Mouse (Mus musculus) midbrain, embryonic 15.5 days (tissue): ENCODE measurements around the gene Gm5475. TPM values are rescaled to one million over a fixed set of nuclear protein-coding genes. Genes with fewer than 3 reads are reported as not detected.
A peak's percentile ranks its signal among the peaks of the same experiment; 100 is the strongest.

ENCODE experiments used
- ATAC-seq: fragments of 200-750 bp; cut with Nextera tagmentation; replicated peaks from 2 replicates; pipeline ENCODE4 v1.8.0; 2017; ENCODE audit warnings: moderate TSS enrichment
- H3K27ac ChIP-seq: fragments of 300-500 bp; sonication (generic); 2 replicates; pipeline ENCODE4 v1.5.1; 2015; ENCODE audit warnings: mild to moderate bottlenecking, inconsistent platforms
- H3K27me3 ChIP-seq: fragments of 300-500 bp; sonication (generic); replicated peaks from 2 replicates; pipeline ENCODE4 v1.6.1; 2015; ENCODE audit warnings: inconsistent platforms
- H3K36me3 ChIP-seq: fragments of 300-500 bp; sonication (generic); replicated peaks from 2 replicates; pipeline ENCODE4 v1.6.1; 2015; ENCODE audit warnings: inconsistent platforms
- H3K4me1 ChIP-seq: fragments of 300-500 bp; sonication (generic); 2 replicates; pipeline ENCODE4 v1.6.1; 2015; ENCODE audit warnings: inconsistent platforms
- H3K4me2 ChIP-seq: fragments of 300-500 bp; sonication (generic); 2 replicates; pipeline ENCODE4 v1.6.1; 2015; ENCODE audit warnings: inconsistent platforms, mild to moderate bottlenecking, moderate library complexity
- H3K4me3 ChIP-seq: fragments of 300-500 bp; sonication (generic); 2 replicates; pipeline ENCODE4 v1.5.1; 2015; ENCODE audit warnings: mild to moderate bottlenecking, inconsistent platforms
- H3K9ac ChIP-seq: fragments of 300-500 bp; sonication (generic); 2 replicates; pipeline ENCODE4 v1.6.1; 2015; ENCODE audit warnings: mild to moderate bottlenecking, inconsistent platforms
- H3K9me3 ChIP-seq: fragments of 300-500 bp; sonication (generic); 2 replicates; pipeline ENCODE4 v1.6.1; 2016; ENCODE audit warnings: inconsistent platforms
- WGBS: fragments of 180-500 bp; shearing (Covaris S2); methylation state at CpG from one replicate; pipeline ENCODE4 v1.1.7; 2015; ENCODE audit warnings: mixed read lengths; 5-methylcytosine and 5-hydroxymethylcytosine counted together
- polyA plus RNA-seq: library from polyadenylated mRNA; unstranded; fragments of >200 nt; fragmentation: Nextera tagmentation; extraction: Ambion mirVana; gene quantifications from 2 replicates; pipeline ENCODE4 v1.2.1, GENCODE M21; 2015

The Gm5475 gene
- polyA plus RNA-seq, 1 experiment from 2014 or later = 0.09 TPM

DNA sequence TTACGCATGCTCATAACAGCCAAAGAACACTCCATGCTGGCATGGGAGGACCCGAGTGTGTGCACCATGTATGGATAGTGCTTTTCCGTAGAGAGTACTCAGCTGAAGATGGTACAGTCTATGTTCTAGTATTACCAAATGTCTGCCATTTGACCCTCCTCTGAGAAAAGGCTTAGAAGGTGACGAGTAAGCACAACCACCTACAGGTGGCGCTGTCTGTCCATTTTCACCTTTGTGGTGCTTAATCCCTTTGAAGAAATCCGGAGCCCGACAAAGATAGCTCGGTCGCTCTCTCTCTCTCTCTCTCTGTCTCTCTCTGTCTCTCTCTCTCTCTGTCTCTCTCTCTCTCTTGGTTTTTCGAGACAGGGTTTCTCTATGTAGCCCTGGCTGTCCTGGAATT, 36.1 kb downstream of the Gm5475 start:
- H3K4me2 ChIP-seq = no peak overlapping the region
- no peak overlapping the region for H3K27ac ChIP-seq
- WGBS = 35% methylated on average over 10 of the region's 10 CpGs
- no peaks in the 10 kb centered on the region for H3K36me3 ChIP-seq
- H3K9me3 ChIP-seq = no peaks in the 10 kb centered on the region
- H3K4me3 ChIP-seq = no peak overlapping the region
- no peaks in the 10 kb centered on the region for H3K4me1 ChIP-seq
- H3K9ac ChIP-seq = no peak overlapping the region
- H3K27me3 ChIP-seq = 0 out of 2 replicates have a peak, but pooled peaks cover 5% of the 10 kb centered on the region
- ATAC-seq = no peak

DNA sequence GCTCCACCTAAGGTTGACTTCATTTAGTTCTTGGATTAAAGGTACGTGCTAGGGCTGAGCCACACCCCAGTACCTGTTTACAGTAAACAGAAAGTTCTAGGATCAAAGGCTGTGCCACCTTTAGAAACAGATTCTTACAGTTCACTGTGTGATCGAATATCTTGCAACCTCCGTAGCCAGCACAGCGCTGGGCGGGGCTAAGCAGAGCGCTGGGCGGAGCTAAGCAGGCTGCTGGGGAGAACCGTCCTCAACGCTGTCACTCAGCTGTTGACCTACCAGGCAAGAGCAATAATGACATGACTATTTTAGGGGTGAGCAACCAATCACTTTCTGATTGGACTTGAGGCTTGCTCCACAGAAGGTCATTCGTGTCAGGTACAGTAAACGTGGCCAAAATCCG, 39.0 kb downstream of the Gm5475 start:
- Histone ChIP-seq H3K9me3 (no peaks in the 10 kb centered on the region), H3K27me3 (0 out of 2 replicates have a peak, but pooled peaks cover 5% of the 10 kb centered on the region), H3K4me2 (0 out of 2 replicates have a peak overlapping the region, but pooled peaks have one; percentile 6), H3K27ac (no peak overlapping the region), H3K36me3 (no peaks in the 10 kb centered on the region), H3K4me1 (no peaks in the 10 kb centered on the region), H3K4me3 (no peak overlapping the region), H3K9ac (no peak overlapping the region)
- no peak for ATAC-seq
- WGBS = 11% methylated on average over 12 of the region's 12 CpGs

DNA sequence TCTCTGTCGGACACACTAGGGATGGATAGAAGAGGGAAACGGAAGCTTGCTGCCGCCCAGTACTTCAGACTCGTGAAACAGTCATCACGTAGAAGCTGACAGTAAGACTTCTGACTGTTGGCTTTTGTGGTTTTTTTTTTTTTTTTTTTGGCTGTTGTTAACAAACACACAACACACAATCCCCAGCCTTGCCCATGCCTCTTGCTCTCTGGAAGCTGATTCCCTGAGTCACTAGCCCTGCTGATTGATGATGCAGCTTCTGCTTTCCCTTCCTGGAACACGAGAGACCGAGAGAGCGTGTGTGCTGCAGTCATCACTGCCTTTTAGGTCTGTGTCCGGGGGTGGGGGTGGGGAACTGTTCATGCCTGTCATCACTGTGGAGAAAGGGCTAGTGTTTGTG, 39.7 kb downstream of the Gm5475 start:
- 83% methylated on average over 9 of the region's 9 CpGs for WGBS
- Histone ChIP-seq H3K36me3 (no peaks in the 10 kb centered on the region), H3K4me3 (no peak overlapping the region), H3K27me3 (0 out of 2 replicates have a peak, but pooled peaks cover 5% of the 10 kb centered on the region), H3K9me3 (no peaks in the 10 kb centered on the region), H3K4me2 (no peak overlapping the region), H3K9ac (no peak overlapping the region), H3K4me1 (no peaks in the 10 kb centered on the region; the same call in 1 of the 2 replicates), H3K27ac (no peak overlapping the region)
- no peak for ATAC-seq

DNA sequence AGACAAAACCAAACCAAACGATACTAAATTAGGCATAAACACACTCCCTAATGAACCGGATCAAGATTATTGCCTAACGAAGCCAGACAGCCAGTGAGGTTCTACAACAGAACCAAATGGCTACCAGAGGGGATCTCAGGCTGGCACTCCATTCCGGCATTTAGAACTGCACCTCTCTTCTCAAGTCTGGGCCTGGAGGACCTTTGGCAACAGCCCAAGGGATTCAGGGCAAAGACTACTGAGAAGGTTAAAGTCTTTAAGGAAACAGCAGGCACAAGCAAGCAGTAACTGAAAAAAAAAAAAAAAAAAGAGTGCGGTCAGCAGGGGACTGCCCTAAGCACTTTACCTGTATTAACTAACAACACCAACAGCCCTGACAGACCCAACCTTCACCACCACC, 40.1 kb downstream of the Gm5475 start:
- ATAC-seq = no peak
- Histone ChIP-seq H3K9me3 (no peaks in the 10 kb centered on the region), H3K9ac (no peak overlapping the region), H3K27ac (no peak overlapping the region), H3K4me2 (no peak overlapping the region), H3K4me1 (no peaks in the 10 kb centered on the region; the same call in 1 of the 2 replicates), H3K27me3 (0 out of 2 replicates have a peak, but pooled peaks cover 5% of the 10 kb centered on the region), H3K4me3 (no peak overlapping the region), H3K36me3 (no peaks in the 10 kb centered on the region)
- 80% methylated on average over 5 of the region's 5 CpGs for WGBS

DNA sequence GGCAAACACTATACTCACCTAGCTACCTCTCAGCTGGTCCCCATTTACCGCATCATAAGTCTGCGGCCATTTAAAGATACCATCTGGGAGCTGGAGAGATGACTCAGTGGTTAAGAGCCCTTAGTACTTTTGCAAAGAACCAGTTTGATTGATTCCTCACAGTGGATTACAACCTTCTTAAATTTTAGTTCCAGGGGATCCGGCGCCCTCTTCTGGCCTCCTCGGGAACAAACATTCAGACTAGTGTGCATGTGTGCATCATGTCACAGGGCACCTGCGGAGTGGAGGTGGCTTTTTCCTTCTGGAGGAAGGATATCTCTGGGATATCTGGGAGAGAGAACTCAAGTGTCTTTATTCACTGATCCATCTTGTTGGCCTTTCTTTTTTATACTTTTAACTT, 41.8 kb downstream of the Gm5475 start:
- Histone ChIP-seq H3K4me2 (no peak overlapping the region), H3K4me3 (no peak overlapping the region), H3K9me3 (no peaks in the 10 kb centered on the region), H3K4me1 (peaks cover 12% of the 10 kb centered on the region), H3K27ac (no peak overlapping the region), H3K27me3 (0 out of 2 replicates have a peak, but pooled peaks cover 5% of the 10 kb centered on the region), H3K36me3 (no peaks in the 10 kb centered on the region), H3K9ac (no peak overlapping the region)
- ATAC-seq = no peak
- WGBS = 27% methylated on average over 6 of the region's 6 CpGs

DNA sequence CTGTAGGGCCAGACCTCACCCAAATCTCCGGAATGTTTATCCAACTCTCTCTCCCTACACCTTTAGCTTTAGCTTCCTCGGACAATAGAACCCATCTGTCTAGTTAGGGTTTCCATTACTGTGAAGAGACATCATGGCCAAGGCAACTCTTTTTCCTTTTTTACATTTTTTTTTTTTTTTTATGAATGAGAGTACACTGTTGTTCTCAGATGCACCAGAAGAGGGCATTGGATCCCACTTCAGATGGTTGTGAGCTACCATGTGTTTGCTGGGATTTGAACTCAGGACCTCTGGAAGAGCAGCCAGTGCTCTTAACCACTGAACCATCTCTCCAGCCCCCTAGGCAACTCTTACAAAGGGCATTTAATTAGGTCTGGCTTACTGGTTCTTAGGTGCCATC, 43.5 kb downstream of the Gm5475 start:
- no peak overlapping the region for H3K4me3 ChIP-seq
- H3K9ac ChIP-seq = no peak overlapping the region
- H3K27ac ChIP-seq = no peak overlapping the region
- no peak for ATAC-seq
- H3K4me2 ChIP-seq = no peak overlapping the region
- H3K4me1 ChIP-seq = peaks cover 24% of the 10 kb centered on the region
- no peaks in the 10 kb centered on the region for H3K36me3 ChIP-seq
- H3K27me3 ChIP-seq = 0 out of 2 replicates have a peak, but pooled peaks cover 5% of the 10 kb centered on the region
- WGBS = 88% methylated on average over 2 of the region's 2 CpGs
- no peaks in the 10 kb centered on the region for H3K9me3 ChIP-seq

DNA sequence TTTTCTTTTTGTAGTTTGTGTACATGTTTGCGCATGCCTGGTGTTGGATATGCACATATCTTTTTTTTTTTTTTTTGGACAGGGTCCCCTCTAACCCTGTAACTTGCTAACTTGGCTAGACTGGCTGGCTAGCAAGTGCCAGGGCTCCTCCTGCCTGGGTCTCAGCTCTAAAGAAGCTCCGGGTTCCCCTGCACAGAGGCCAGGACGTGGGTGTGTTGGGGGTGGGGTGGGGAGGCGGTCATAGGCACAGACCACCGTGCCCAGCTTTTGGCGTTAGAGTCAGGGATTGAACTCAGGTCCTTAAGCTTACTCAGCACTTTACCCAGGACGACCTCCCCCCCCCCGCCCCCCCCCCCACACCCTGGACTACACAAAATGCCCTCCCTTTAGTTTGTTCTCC, 45.8 kb downstream of the Gm5475 start:
- Histone ChIP-seq H3K4me2 (peak overlapping the region; percentile 92), H3K27me3 (no peaks in the 10 kb centered on the region), H3K4me1 (peaks cover 30% of the 10 kb centered on the region), H3K9me3 (no peaks in the 10 kb centered on the region), H3K4me3 (peak overlapping the region; percentile 99), H3K9ac (no peak overlapping the region), H3K27ac (no peak overlapping the region), H3K36me3 (peaks cover 5% of the 10 kb centered on the region; the same call in 1 of the 2 replicates)
- WGBS = 44% methylated on average over 8 of the region's 8 CpGs
- ATAC-seq = no peak

DNA sequence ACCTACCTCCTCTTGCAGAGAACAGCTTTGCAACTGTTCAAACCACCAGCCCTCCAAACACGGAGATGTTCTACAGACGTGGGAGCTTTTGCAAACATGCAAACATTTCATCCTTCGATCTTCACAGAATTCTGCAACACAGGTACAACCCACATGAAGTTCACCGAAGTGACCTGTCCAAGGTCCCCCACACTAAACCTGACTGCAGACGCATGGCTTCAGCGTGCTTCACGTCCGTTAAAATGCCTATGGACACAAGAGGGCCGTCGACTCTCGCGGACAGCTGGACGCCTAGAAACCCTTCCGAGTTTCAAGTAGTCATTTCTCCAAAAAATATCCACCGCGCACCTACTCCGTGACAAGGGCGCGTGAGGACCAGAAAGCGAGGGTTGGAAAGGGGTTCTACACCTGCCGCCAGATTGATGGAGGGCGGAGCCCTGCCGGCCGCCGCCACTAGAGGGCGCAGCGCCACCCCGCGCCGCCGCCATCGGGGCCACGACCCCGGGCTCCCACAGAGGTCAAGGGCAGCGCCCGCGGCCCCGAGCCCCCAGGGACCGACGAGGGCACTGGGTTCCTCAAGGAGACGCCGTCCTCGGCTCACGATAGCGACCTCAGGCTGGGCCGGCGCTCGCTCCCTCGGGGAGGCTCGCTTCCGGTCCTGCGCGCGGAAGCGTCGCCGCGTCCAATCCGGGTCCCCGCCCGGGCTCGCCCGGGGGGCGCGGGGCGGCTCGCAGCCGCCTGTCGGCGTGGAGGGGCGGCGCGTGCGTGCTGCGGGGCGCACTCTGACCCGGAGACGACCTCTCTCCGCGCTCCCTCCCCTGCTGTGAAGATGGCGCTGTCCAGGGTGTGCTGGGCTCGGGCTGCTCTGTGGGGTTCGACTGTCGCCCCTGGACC, 46.6 kb downstream of the Gm5475 start, which contains the start of gene Letmd1:
Letmd1 (plus strand) TSS at position 729 of the 894 bp plus-strand sequence.
- peak within 1 kb of the TSS; percentile 88 for H3K27ac ChIP-seq
- no peaks in the 10 kb centered on the region for H3K27me3 ChIP-seq
- H3K9me3 ChIP-seq = no peaks in the 10 kb centered on the region
- ATAC-seq = peak; percentile 93
- H3K36me3 ChIP-seq = peaks cover 6% of the 10 kb centered on the region; the same call in 1 of the 2 replicates
- 2% methylated on average over 84 of the region's 84 CpGs for WGBS
- H3K4me2 ChIP-seq = peak within 1 kb of the TSS; percentile 92
- H3K9ac ChIP-seq = peak within 1 kb of the TSS; percentile 97
- H3K4me3 ChIP-seq = peak within 1 kb of the TSS; percentile 99
- H3K4me1 ChIP-seq = peaks cover 30% of the 10 kb centered on the region

DNA sequence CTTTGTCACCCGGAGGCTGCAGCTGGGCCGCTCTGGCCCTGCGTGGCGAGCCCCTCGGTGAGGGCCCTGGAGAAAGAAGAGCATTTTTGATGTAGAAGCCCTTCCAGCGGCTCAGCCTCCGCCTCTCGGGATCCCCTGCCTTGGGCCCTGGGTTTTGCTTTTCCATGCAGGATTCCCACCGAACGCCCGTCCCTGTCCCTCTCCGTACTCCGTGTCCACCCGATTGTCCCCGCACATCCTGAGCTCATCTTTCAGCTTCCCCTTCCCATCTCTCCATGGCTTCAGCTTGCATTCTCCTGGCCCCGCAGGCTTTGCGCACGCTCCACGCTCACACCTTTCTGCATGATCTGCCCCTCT, 47.2 kb downstream of the Gm5475 start:
- ATAC-seq = peak; percentile 65
- Histone ChIP-seq H3K4me2 (peak overlapping the region; percentile 92), H3K27me3 (no peaks in the 10 kb centered on the region), H3K9me3 (no peaks in the 10 kb centered on the region), H3K36me3 (peaks cover 6% of the 10 kb centered on the region; the same call in 1 of the 2 replicates), H3K4me1 (peaks cover 30% of the 10 kb centered on the region), H3K9ac (peak overlapping the region; percentile 97), H3K27ac (peak overlapping the region; percentile 88), H3K4me3 (peak overlapping the region; percentile 99)
- WGBS = 0% methylated on average over 19 of the region's 19 CpGs

DNA sequence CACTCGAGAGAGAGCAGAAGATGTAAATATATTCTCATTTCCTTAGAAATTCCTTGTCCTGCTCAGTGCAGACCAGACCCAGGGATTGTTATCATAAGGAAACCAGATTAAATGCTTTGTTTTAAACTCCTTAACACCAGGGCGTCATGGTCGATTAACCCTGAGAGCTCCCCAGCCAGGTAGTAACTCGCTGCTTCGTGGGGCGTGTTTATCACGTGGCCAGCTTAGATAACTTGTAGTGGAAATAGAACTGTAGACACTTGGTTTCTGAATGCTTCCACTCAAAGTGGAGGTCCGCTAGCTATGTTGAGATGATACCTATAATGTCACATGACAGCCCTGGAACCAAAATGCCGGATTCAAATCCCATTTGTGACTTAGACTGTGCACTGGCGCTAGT, 48.1 kb downstream of the Gm5475 start:
- 63% methylated on average over 10 of the region's 10 CpGs for WGBS
- Histone ChIP-seq H3K4me2 (peak overlapping the region; percentile 92), H3K4me3 (peak overlapping the region; percentile 99), H3K4me1 (peaks cover 30% of the 10 kb centered on the region), H3K9ac (peak overlapping the region; percentile 97), H3K27me3 (no peaks in the 10 kb centered on the region), H3K27ac (no peak overlapping the region), H3K9me3 (no peaks in the 10 kb centered on the region), H3K36me3 (peaks cover 12% of the 10 kb centered on the region)
- ATAC-seq = no peak

DNA sequence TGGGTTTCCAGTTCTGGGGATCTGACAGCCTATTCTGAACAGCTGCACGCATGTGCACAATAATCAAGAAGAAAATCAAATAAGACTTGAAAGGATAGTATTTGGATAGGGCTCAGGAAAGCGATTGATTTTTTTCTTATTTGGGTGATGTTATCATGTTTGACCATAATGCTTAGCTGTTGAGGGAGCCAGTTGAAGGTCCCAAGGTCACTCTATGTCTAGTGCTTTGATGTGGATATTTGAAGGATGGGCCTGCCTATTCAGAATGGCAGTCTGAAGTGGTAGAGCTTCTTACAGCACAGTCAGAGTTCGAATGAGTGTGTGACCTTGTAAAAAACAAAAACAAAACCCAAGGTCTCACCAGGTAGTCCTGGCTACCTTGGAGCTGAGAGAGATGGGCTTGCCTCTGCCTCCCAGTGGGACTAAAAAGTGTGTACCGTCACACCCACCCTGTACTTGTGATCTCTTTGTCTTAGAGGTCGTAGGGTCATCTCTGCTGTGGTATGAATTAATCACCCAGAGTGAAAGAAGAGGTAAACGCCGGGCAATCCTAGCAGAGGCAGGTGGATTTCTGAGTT, 52.1 kb downstream of the Gm5475 start:
- Histone ChIP-seq H3K4me2 (no peak overlapping the region), H3K4me3 (no peak overlapping the region), H3K9me3 (no peaks in the 10 kb centered on the region), H3K36me3 (peaks cover 36% of the 10 kb centered on the region), H3K27me3 (no peaks in the 10 kb centered on the region), H3K27ac (no peak overlapping the region), H3K4me1 (peaks cover 19% of the 10 kb centered on the region), H3K9ac (no peak overlapping the region)
- ATAC-seq = no peak
- WGBS = 83% methylated on average over 7 of the region's 7 CpGs
